Mouse (Mus musculus): Measurements from ENCODE around the gene Dtd1. TPM values are rescaled to one million over a fixed set of nuclear protein-coding genes. Genes with fewer than 3 reads are reported as not detected.

The Dtd1 gene
- polyA plus RNA-seq, 1 experiment from 2014 or later, result 39.9 TPM

GRCm38 (mm10) chr2:144694923-144695322, 95.2 kb downstream of the Dtd1 start:
- WGBS, result 78% methylated on average over 2 of the region's 2 CpGs
- H3K4me1 ChIP-seq (ENCODE audit: insufficient read depth), result no peaks in the 10 kb centered on the region
- H3K4me3 ChIP-seq (ENCODE audit: low read depth, low read length), result no peak overlapping the region
- no peak overlapping the region for H3K4me2 ChIP-seq
- DNase-seq (no peak), ATAC-seq (ENCODE audit: insufficient read depth) (no peak)
- no peaks in the 10 kb centered on the region for H3K27me3 ChIP-seq (ENCODE audit: insufficient read depth, low read length)
- no peak overlapping the region for H3K9ac ChIP-seq
- no peaks in the 10 kb centered on the region for H3K36me3 ChIP-seq (ENCODE audit: insufficient read depth)
- no peaks in the 10 kb centered on the region for H3K9me3 ChIP-seq (ENCODE audit: low read depth, low read length)
- no peak for TF ChIP-seq CTCF (IDR thresholded peaks at IDR 0.05; ENCODE audit: low read depth)
- no peak overlapping the region for H3K27ac ChIP-seq (ENCODE audit: low read depth)

- Histone ChIP-seq H3K4me3 (ENCODE audit: low read depth, low read length) (no peak overlapping the region), H3K9ac (no peak overlapping the region), H3K27ac (ENCODE audit: low read depth) (no peak overlapping the region), H3K27me3 (ENCODE audit: insufficient read depth, low read length) (no peaks in the 10 kb centered on the region), H3K36me3 (ENCODE audit: insufficient read depth) (no peaks in the 10 kb centered on the region), H3K4me1 (ENCODE audit: insufficient read depth) (no peaks in the 10 kb centered on the region), H3K4me2 (no peak overlapping the region), H3K9me3 (ENCODE audit: low read depth, low read length) (no peaks in the 10 kb centered on the region)
- TF ChIP-seq CTCF (IDR thresholded peaks at IDR 0.05; ENCODE audit: low read depth), result no peak
- ATAC-seq (ENCODE audit: insufficient read depth) (no peak), DNase-seq (no peak)
- 88% methylated on average over 12 of the region's 12 CpGs for WGBS
Observed at GRCm38 (mm10) chr2:144698046-144698445, 98.3 kb downstream of the Dtd1 start.

DNA sequence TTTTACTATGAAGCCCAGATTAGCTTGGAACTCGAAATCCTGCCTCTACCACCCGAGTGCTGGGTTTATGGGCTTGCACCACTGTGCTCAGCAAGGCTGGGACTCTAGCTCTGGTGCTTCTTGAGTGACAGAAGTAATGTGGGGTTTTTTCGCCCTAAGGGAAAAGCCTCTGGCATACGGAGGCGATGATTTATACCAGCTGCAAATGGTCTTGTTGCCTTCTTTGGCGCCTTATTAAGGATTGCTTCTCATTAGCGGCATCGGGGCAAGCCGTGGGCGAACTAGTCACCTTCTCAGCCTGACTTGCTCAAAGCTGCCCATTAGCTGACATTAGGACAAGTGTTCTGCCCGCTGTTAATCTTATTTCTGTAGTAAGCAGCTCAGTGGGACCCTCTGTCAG, 100.9 kb downstream of the Dtd1 start:
- ATAC-seq (ENCODE audit: insufficient read depth), result no peak
- TF ChIP-seq CTCF (IDR thresholded peaks at IDR 0.05; ENCODE audit: low read depth), result no peak
- no peak overlapping the region for H3K4me3 ChIP-seq (ENCODE audit: low read depth, low read length)
- no peak overlapping the region for H3K27ac ChIP-seq (ENCODE audit: low read depth)
- no peak for DNase-seq
- H3K9me3 ChIP-seq (ENCODE audit: low read depth, low read length), result no peaks in the 10 kb centered on the region
- H3K4me1 ChIP-seq (ENCODE audit: insufficient read depth), result no peaks in the 10 kb centered on the region
- no peaks in the 10 kb centered on the region for H3K36me3 ChIP-seq (ENCODE audit: insufficient read depth)
- 73% methylated on average over 11 of the region's 11 CpGs for WGBS
- no peak overlapping the region for H3K4me2 ChIP-seq
- no peaks in the 10 kb centered on the region for H3K27me3 ChIP-seq (ENCODE audit: insufficient read depth, low read length)
- H3K9ac ChIP-seq, result no peak overlapping the region

DNA sequence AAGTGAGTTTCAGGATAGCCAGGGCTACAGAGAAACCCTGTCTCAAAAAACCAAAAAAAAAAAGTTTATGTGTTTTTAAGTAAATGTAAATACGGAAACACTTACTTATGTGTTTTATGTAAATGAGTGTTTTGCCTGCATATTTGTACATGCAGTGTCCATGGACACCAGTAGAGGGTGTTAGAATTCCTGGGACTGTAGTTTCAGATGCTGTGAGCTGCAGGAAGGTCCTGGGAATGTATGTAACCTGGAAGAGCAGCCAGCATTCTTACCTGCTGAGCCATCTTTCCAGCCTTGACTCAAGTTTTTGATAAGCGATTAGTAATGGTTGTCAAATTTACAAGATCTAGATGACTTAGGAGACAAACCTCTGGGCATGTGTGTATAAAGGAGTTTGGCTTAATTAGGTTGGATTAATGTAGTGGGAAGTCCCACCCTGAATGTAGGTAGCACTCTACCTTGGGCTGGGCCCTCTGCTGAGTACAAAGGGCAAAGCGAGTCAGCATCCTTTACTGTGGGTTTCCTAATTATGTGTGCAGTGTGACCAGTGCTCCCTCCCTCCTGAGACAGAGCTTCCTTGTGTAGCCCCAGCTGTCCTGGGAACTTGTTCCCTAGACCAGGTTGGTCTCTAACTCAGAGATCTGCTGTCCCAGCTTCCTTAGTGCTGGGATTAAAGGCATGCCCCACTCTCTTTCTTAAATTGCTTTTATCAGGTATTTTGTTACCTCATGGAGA, 101.9 kb downstream of the Dtd1 start:
- 96% methylated on average over 3 of the region's 3 CpGs for WGBS
- DNase-seq, result no peak
- Histone ChIP-seq H3K27me3 (ENCODE audit: insufficient read depth, low read length) (no peaks in the 10 kb centered on the region), H3K9me3 (ENCODE audit: low read depth, low read length) (no peaks in the 10 kb centered on the region), H3K9ac (no peak overlapping the region), H3K4me1 (ENCODE audit: insufficient read depth) (no peaks in the 10 kb centered on the region), H3K36me3 (ENCODE audit: insufficient read depth) (no peaks in the 10 kb centered on the region), H3K4me2 (no peak overlapping the region), H3K27ac (ENCODE audit: low read depth) (no peak overlapping the region), H3K4me3 (ENCODE audit: low read depth, low read length) (no peak overlapping the region)
- ATAC-seq (ENCODE audit: insufficient read depth), result no peak
- TF ChIP-seq CTCF (IDR thresholded peaks at IDR 0.05; ENCODE audit: low read depth), result no peak

GRCm38 (mm10) chr2:144709285-144709684, 109.6 kb downstream of the Dtd1 start:
- no peaks in the 10 kb centered on the region for H3K27me3 ChIP-seq (ENCODE audit: insufficient read depth, low read length)
- no peak overlapping the region for H3K27ac ChIP-seq (ENCODE audit: low read depth)
- DNase-seq, result peak; percentile 27
- no peak overlapping the region for H3K9ac ChIP-seq
- H3K9me3 ChIP-seq (ENCODE audit: low read depth, low read length), result no peaks in the 10 kb centered on the region
- TF ChIP-seq CTCF (IDR thresholded peaks at IDR 0.05; ENCODE audit: low read depth), result no peak
- H3K4me2 ChIP-seq, result no peak overlapping the region
- H3K4me1 ChIP-seq (ENCODE audit: insufficient read depth), result no peaks in the 10 kb centered on the region
- ATAC-seq (ENCODE audit: insufficient read depth), result no peak
- no peaks in the 10 kb centered on the region for H3K36me3 ChIP-seq (ENCODE audit: insufficient read depth)
- 43% methylated on average over 1 of the region's 1 CpGs for whole genome bisulfite sequencing
- no peak overlapping the region for H3K4me3 ChIP-seq (ENCODE audit: low read depth, low read length)

DNA sequence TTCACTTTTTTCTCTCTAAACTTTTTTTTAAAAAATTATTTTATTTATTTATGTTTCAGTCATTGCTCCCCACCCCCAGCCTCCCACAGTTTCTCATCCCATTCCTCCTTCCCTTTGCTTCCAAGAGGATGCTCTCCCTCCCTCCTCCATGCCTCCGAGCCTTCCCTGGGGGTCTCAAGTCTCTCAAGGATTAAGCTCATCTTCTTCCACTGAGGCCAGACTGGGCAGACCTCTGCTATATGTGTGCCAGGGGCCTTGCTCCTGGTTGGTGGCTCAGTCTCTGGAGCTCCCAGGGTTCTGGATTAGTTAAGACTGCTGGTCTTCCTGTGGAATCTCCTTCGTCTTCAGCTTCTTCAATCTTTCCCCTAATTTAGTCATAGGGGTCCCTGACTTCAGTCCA, 110.0 kb downstream of the Dtd1 start:
- H3K27ac ChIP-seq (ENCODE audit: low read depth), result no peak overlapping the region
- TF ChIP-seq CTCF (IDR thresholded peaks at IDR 0.05; ENCODE audit: low read depth), result no peak
- H3K4me3 ChIP-seq (ENCODE audit: low read depth, low read length), result no peak overlapping the region
- H3K36me3 ChIP-seq (ENCODE audit: insufficient read depth), result no peaks in the 10 kb centered on the region
- H3K4me2 ChIP-seq, result no peak overlapping the region
- 85% methylated on average over 2 of the region's 2 CpGs for WGBS
- ATAC-seq (ENCODE audit: insufficient read depth) (no peak), DNase-seq (no peak)
- H3K4me1 ChIP-seq (ENCODE audit: insufficient read depth), result no peaks in the 10 kb centered on the region
- H3K9ac ChIP-seq, result no peak overlapping the region
- H3K27me3 ChIP-seq (ENCODE audit: insufficient read depth, low read length), result no peaks in the 10 kb centered on the region
- H3K9me3 ChIP-seq (ENCODE audit: low read depth, low read length), result no peaks in the 10 kb centered on the region

- ATAC-seq (ENCODE audit: insufficient read depth), result no peak
- DNase-seq, result no peak
- 72% methylated on average over 2 of the region's 2 CpGs for WGBS
Observed at GRCm38 (mm10) chr2:144714596-144714995, 114.9 kb downstream of the Dtd1 start.

More at GRCm38 (mm10) chr2:144714596-144714995, 114.9 kb downstream of the Dtd1 start:
- H3K4me1 ChIP-seq (ENCODE audit: insufficient read depth), result 0 out of 2 replicates have a peak, but pooled peaks cover 2% of the 10 kb centered on the region
- no peak overlapping the region for H3K4me3 ChIP-seq (ENCODE audit: low read depth, low read length)
- no peak overlapping the region for H3K27ac ChIP-seq (ENCODE audit: low read depth)
- no peaks in the 10 kb centered on the region for H3K27me3 ChIP-seq (ENCODE audit: insufficient read depth, low read length)
- H3K36me3 ChIP-seq (ENCODE audit: insufficient read depth), result no peaks in the 10 kb centered on the region
- no peak overlapping the region for H3K9ac ChIP-seq
- H3K4me2 ChIP-seq, result no peak overlapping the region
- no peak for TF ChIP-seq CTCF (IDR thresholded peaks at IDR 0.05; ENCODE audit: low read depth)
- H3K9me3 ChIP-seq (ENCODE audit: low read depth, low read length), result no peaks in the 10 kb centered on the region

Measured in lung, embryonic 14.5 days (tissue).